Mouse (Mus musculus) embryonic fibroblast, embryonic 13.5 days (primary cell): ENCODE results near the gene Mki67.

ENCODE experiments used
- CTCF ChIP-seq: IDR thresholded peaks from 2 replicates; pipeline ENCODE4 v1.5.1; 2011; ENCODE audit warnings: mild to moderate bottlenecking, control low read depth, low read length, moderate library complexity, borderline replicate concordance; ENCODE audit not compliant: insufficient read depth
- POLR2A ChIP-seq: IDR thresholded peaks from 2 replicates; pipeline ENCODE4 v1.6.1; 2011; ENCODE audit warnings: low read depth, mild to moderate bottlenecking, control low read depth, low read length, moderate library complexity

- no peak for TF ChIP-seq CTCF
- no peak for TF ChIP-seq POLR2A
Observed at GRCm38 (mm10) chr7:135704251-135704650, 11.9 kb downstream of the Mki67 start.
